Mouse (Mus musculus) heart, adult 2 months (tissue): ENCODE data around the gene Bahcc1. TPM values are rescaled to one million over a fixed set of nuclear protein-coding genes. Genes with fewer than 3 reads are reported as not detected.

Source experiments
- DNase-seq, 2 experiments: peaks; one replicate each; pipeline ENCODE4 v3.0.0; 2021
- H3K27ac ChIP-seq: fragments of 200-600 bp; 2 replicates; pipeline ENCODE4 v1.8.1; 2022
- H3K27me3 ChIP-seq: fragments of 200-500 bp; 2 replicates; pipeline ENCODE4 v1.6.1; 2012; ENCODE audit warnings: mild to moderate bottlenecking, low read length, inconsistent platforms, mixed read lengths; ENCODE audit not compliant: control insufficient read depth, insufficient read depth
- H3K36me3 ChIP-seq: fragments of 200-500 bp; 2 replicates; pipeline ENCODE4 v1.6.1; 2012; ENCODE audit warnings: low read length, inconsistent platforms; ENCODE audit not compliant: control insufficient read depth, insufficient read depth
- H3K4me1 ChIP-seq: fragments of 200-500 bp; 2 replicates; pipeline ENCODE4 v1.6.1; 2011; ENCODE audit warnings: low read length; ENCODE audit not compliant: control insufficient read depth, insufficient read depth
- H3K4me3 ChIP-seq: fragments of 200-600 bp; 2 replicates; pipeline ENCODE4 v1.8.1; 2022
- H3K79me2 ChIP-seq: fragments of 200-500 bp; replicated peaks from 2 replicates; pipeline ENCODE4 v1.6.1; 2012; ENCODE audit warnings: mild to moderate bottlenecking, inconsistent platforms, low read length, moderate library complexity, mixed read lengths; ENCODE audit not compliant: control insufficient read depth, insufficient read depth
- H3K9ac ChIP-seq: fragments of 200-500 bp; 2 replicates; pipeline ENCODE4 v1.6.1; 2012; ENCODE audit warnings: low read depth, mild to moderate bottlenecking, control low read depth, inconsistent platforms, low read length, mixed read lengths
- CTCF ChIP-seq: fragments of 200-600 bp; IDR thresholded peaks from 2 replicates; pipeline ENCODE4 v1.8.1; 2022; ENCODE audit warnings: antibody characterized with exemption, mild to moderate bottlenecking, moderate library complexity
- EP300 ChIP-seq: fragments of 200-500 bp; IDR thresholded peaks from 2 replicates; pipeline ENCODE4 v1.6.1; 2011; ENCODE audit warnings: low read depth, low read length, control low read depth; ENCODE audit not compliant: insufficient read depth
- POLR2A ChIP-seq: fragments of 200-500 bp; IDR thresholded peaks from 2 replicates; pipeline ENCODE4 v1.6.1; 2011; ENCODE audit warnings: mild to moderate bottlenecking, low read depth, low read length, control low read depth; ENCODE audit not compliant: insufficient read depth
- WGBS: fragments of 180-500 bp; shearing (Covaris S2); methylation state at CpG from one replicate; pipeline ENCODE4 v1.1.7; 2018; 5-methylcytosine and 5-hydroxymethylcytosine counted together
- intact Hi-C: fragments of 180-260 bp; cut with DNase I; formaldehyde crosslinking; loops from one replicate; pipeline ENCODE4 v1.15.1; 2025
- polyA plus RNA-seq: library from polyadenylated mRNA; depleted of rRNA; stranded (reverse); fragments of >200 nt; gene quantifications from 2 replicates; pipeline ENCODE4 v1.2.3, GENCODE M21; 2012
- total RNA-seq, 2 experiments: library from RNA; stranded (reverse); gene quantifications; 2 replicates each; pipeline ENCODE4 v1.2.3; 2021

Gene Bahcc1
- total and polyA plus RNA-seq, 3 experiments = 5.4 to 9.7 (median 6.4) TPM

DNA sequence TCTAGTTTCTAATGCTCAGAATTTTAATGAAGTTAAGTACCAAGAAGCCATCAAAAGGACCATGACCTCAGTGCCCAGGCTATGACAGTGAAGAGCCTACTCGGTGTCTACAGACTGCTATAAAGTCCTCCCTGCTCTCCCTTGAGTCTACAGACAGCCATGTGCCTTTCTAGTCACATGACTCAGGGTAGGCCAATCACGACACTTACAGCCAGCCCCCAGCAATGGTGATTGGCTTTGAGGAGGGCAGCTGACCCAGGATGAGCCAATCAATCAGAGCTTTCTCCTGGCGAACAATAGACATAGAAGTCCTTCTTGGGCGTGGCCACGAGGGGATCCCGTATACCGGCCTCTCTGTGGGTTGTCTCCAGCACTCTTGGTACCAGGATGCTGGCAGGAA lies 65.0 kb downstream of the Bahcc1 start:
- intact Hi-C loops = no loop called here
- DNase-seq = no peak

DNA sequence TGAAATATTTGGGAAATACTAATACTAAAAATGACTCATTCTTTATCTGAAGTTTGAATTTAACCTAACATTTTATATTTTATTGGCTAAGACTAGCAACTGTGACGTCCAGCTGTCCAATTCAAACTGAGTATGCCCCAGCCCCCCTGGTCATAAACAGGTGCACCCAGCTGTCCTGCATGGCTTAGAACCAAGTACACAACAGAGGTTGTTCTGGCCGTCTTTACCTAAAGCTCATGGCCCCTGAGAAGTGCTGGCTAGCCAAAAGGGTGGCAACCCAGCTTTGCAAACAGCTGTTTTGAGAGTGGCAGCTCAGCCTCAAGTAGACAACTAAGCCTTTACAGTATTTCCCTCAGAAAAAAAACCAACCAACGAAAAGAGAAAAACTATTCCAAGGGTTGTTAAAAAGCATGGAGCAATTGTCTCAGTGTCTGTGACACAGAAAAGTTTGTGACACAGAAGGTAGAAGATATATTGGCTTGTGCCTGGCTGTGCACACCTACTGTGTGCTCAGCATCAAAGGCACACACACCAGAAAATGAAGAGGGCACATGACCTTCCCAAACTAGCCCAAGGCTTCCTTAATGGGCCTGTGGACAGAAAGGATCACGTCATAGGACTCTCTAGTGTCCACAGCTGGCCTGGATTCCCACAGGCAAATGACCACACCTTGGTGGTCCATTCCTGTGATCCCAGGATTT lies 65.8 kb downstream of the Bahcc1 start:
- DNase-seq = no peak
- Histone ChIP-seq H3K4me3 (no peak overlapping the region), H3K79me2 (no peaks in the 10 kb centered on the region), H3K27me3 (no peaks in the 10 kb centered on the region), H3K4me1 (0 out of 2 replicates have a peak, but pooled peaks cover 2% of the 10 kb centered on the region), H3K9ac (no peak overlapping the region), H3K36me3 (no peaks in the 10 kb centered on the region), H3K27ac (no peak overlapping the region)
- TF ChIP-seq CTCF (no peak), EP300 (no peak), POLR2A (no peak)
- intact Hi-C loops = no loop called here
- WGBS = 81% methylated on average over 4 of the region's 4 CpGs

More for the DNA sequence above, 65.0 kb downstream of the Bahcc1 start:
- Histone ChIP-seq H3K79me2 (no peaks in the 10 kb centered on the region), H3K27ac (no peak overlapping the region), H3K36me3 (no peaks in the 10 kb centered on the region), H3K9ac (no peak overlapping the region), H3K4me3 (no peak overlapping the region), H3K4me1 (0 out of 2 replicates have a peak, but pooled peaks cover 2% of the 10 kb centered on the region), H3K27me3 (no peaks in the 10 kb centered on the region)
- 86% methylated on average over 7 of the region's 7 CpGs for WGBS
- no peak for TF ChIP-seq CTCF
- no peak for TF ChIP-seq POLR2A
- TF ChIP-seq EP300 = no peak

DNA sequence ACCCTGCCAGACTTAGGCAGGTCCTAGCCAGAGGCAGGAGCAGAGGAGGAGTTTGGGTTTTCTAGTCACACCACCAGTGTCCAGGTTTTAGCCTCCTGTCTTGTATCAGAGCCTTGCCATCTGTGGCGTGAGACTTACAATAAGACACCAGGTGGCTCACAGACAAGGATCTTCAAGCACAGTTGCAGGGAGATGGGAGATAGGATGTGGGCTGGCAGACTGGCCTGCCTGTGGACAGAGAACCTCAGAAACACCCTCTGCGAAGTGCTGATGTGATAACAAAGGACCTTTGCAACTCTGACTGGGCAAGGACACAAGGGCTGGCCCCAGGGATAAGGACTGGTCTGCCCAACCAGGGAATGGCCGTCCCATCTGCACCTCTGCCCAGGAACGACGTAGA lies 66.7 kb downstream of the Bahcc1 start:
- Histone ChIP-seq H3K36me3 (no peaks in the 10 kb centered on the region), H3K4me3 (no peak overlapping the region), H3K4me1 (0 out of 2 replicates have a peak, but pooled peaks cover 2% of the 10 kb centered on the region), H3K79me2 (no peaks in the 10 kb centered on the region), H3K27me3 (no peaks in the 10 kb centered on the region), H3K27ac (no peak overlapping the region), H3K9ac (no peak overlapping the region)
- no peak for TF ChIP-seq EP300
- TF ChIP-seq POLR2A = no peak
- no peak for TF ChIP-seq CTCF
- intact Hi-C loops = no loop called here
- 41% methylated on average over 5 of the region's 5 CpGs for WGBS
- no peak for DNase-seq

DNA sequence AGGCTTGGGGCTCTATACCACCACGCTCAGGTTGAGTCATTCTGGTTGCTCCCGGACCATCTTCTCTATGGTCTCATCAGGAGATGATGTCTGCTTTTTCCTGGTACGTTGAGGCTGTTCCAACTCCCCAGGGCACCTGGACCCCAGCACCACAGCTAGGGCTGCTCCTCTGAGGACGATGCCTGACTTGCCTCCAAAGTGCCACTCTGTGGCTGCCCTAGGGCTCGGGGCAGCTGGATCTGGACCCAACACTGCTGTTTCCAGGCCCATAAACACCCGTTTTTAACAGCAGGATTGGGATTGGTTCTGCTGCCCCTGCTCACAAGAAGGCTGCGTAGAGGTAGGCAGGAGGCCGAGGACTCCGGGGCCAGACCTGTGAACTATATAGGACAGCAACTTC lies 70.4 kb downstream of the Bahcc1 start:
- whole genome bisulfite sequencing = 94% methylated on average over 9 of the region's 9 CpGs
- no peaks in the 10 kb centered on the region for H3K36me3 ChIP-seq
- intact Hi-C loops = no loop called here
- H3K27me3 ChIP-seq = no peaks in the 10 kb centered on the region
- H3K4me1 ChIP-seq = peaks cover 13% of the 10 kb centered on the region
- H3K27ac ChIP-seq = no peak overlapping the region
- H3K9ac ChIP-seq = no peak overlapping the region
- no peak overlapping the region for H3K4me3 ChIP-seq
- no peaks in the 10 kb centered on the region for H3K79me2 ChIP-seq
- no peak for DNase-seq
- no peak for TF ChIP-seq POLR2A
- no peak for TF ChIP-seq CTCF
- no peak for TF ChIP-seq EP300

DNA sequence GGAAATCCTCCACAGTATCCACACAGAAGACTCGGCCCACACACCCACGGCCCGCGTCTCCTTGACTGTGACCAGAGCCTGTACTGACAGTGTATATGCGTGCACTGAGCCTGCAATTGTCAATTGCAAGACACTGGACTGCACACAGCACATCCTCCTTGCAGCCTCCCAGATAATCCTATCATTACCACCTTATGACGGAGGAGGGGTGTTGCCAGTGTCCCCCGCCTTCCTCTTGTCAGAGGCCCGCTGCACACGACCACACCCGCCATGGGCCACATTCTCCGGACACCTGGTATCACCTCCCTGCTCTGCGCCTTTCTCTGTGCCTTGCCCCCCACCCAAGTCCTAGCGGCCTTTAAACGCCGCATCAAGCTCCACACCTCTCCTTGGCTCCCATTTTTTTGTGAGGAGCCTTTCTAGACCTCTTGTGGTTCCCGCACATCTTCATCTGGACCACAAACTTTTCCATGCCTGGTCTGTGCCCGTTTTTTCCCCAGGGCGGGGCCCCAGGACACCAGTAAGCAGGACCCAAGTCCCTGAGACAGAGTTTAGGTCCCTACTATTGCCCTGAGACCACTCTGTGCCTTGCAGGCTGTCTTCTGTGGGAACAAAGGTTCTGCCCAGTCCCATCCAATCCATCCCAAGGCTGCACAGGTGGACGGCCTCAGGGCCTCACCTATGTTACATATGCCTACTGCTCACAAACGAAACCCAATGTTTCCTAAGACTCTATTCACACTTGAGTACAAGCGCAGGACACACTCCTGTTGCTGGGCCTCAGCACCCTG lies 71.0 kb downstream of the Bahcc1 start:
- intact Hi-C loops = loop anchor here (2.0 kb wide), 1 partner anchor 119 kb away; no protein-coding TSS in a partner anchor
- Histone ChIP-seq H3K27ac (no peak overlapping the region), H3K79me2 (no peaks in the 10 kb centered on the region), H3K4me1 (peaks cover 13% of the 10 kb centered on the region), H3K4me3 (no peak overlapping the region), H3K27me3 (no peaks in the 10 kb centered on the region), H3K36me3 (no peaks in the 10 kb centered on the region), H3K9ac (no peak overlapping the region)
- TF ChIP-seq EP300 (no peak), CTCF (no peak), POLR2A (no peak)
- DNase-seq = no peak
- 97% methylated on average over 21 of the region's 21 CpGs for WGBS

DNA sequence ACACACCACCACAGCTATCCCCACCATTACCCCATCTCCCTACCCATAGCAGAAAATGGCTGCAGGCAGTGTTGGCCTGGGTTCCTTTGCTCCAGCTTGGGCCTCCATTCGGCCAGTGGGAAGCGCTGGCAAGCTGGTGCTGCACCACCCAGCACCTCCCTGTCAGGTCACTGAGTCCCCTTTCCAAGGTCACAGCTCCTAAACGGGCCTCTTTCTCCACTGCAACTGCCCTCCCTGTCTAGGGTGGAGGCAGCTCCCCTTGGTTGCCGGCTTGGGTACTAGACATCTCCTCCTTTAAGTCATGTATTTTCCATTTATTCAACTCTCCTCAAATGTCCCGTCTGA lies 71.6 kb downstream of the Bahcc1 start:
- no peak overlapping the region for H3K4me3 ChIP-seq
- DNase-seq = no peak
- no peaks in the 10 kb centered on the region for H3K79me2 ChIP-seq
- no peaks in the 10 kb centered on the region for H3K27me3 ChIP-seq
- intact Hi-C loops = loop anchor here (2.0 kb wide), 1 partner anchor 120 kb away; no protein-coding TSS in a partner anchor
- no peak for TF ChIP-seq EP300
- TF ChIP-seq CTCF = no peak
- no peak for TF ChIP-seq POLR2A
- no peak overlapping the region for H3K9ac ChIP-seq
- H3K36me3 ChIP-seq = no peaks in the 10 kb centered on the region
- H3K4me1 ChIP-seq = peaks cover 13% of the 10 kb centered on the region
- WGBS = 47% methylated on average over 5 of the region's 5 CpGs
- no peak overlapping the region for H3K27ac ChIP-seq
